Mouse (Mus musculus) forebrain, embryonic 14.5 days (tissue): Measurements from ENCODE around the gene Slc12a5. TPM values are rescaled to one million over a fixed set of nuclear protein-coding genes. Genes with fewer than 3 reads are reported as not detected.
A peak's percentile ranks its signal among the peaks of the same experiment; 100 is the strongest.

Source experiments
- ATAC-seq: fragments of 200-750 bp; cut with Nextera tagmentation; 2 replicates; pipeline ENCODE4 v1.8.0; 2017; ENCODE audit warnings: mild to moderate bottlenecking, moderate library complexity
- DNase-seq: peaks from one replicate; pipeline ENCODE4 v3.0.0-alpha.2; 2015; ENCODE audit warnings: low spot score
- H3K27ac ChIP-seq: fragments of 300-500 bp; sonication (generic); 2 replicates; pipeline ENCODE4 v1.5.1; 2014; ENCODE audit warnings: low read depth, mild to moderate bottlenecking, control low read depth, low read length, moderate library complexity
- H3K27me3 ChIP-seq: fragments of 300-500 bp; sonication (generic); replicated peaks from 2 replicates; pipeline ENCODE4 v1.6.1; 2014; ENCODE audit warnings: low read length, control low read depth, mixed read lengths; ENCODE audit not compliant: control insufficient read depth, insufficient read depth
- H3K36me3 ChIP-seq: fragments of 300-500 bp; sonication (generic); 2 replicates; pipeline ENCODE4 v1.6.1; 2014; ENCODE audit warnings: low read length, control low read depth; ENCODE audit not compliant: control insufficient read depth, insufficient read depth
- H3K4me1 ChIP-seq: fragments of 300-500 bp; sonication (generic); 2 replicates; pipeline ENCODE4 v1.6.1; 2014; ENCODE audit warnings: antibody characterized with exemption, low read length, control low read depth; ENCODE audit not compliant: control insufficient read depth, insufficient read depth
- H3K4me2 ChIP-seq: fragments of 300-500 bp; sonication (generic); 2 replicates; pipeline ENCODE4 v1.6.1; 2014; ENCODE audit warnings: mild to moderate bottlenecking, control low read depth, low read length
- H3K4me3 ChIP-seq: fragments of 300-500 bp; sonication (generic); 2 replicates; pipeline ENCODE4 v1.5.1; 2014; ENCODE audit warnings: low read depth, low read length, control low read depth
- H3K9ac ChIP-seq: fragments of 300-500 bp; sonication (generic); 2 replicates; pipeline ENCODE4 v1.6.1; 2014; ENCODE audit warnings: mild to moderate bottlenecking, low read length, control low read depth, moderate library complexity
- H3K9me3 ChIP-seq: fragments of 300-500 bp; sonication (generic); replicated peaks from 2 replicates; pipeline ENCODE4 v1.6.1; 2016; ENCODE audit warnings: low read length, control low read depth, mixed read lengths; ENCODE audit not compliant: control insufficient read depth
- WGBS: fragments of 180-500 bp; shearing (Covaris S2); extraction: QIAGEN DNeasy Blood & Tissue Kit; methylation state at CpG from one replicate; pipeline ENCODE4 v1.1.7; 2014; 5-methylcytosine and 5-hydroxymethylcytosine counted together
- polyA plus RNA-seq: library from polyadenylated mRNA; unstranded; fragments of >200 nt; fragmentation: Nextera tagmentation; extraction: Ambion mirVana; gene quantifications from 2 replicates; pipeline ENCODE4 v1.2.1, GENCODE M21; 2014

The Slc12a5 gene
- polyA plus RNA-seq, 1 experiment from 2014 or later, result 15.1 TPM

GRCm38 (mm10) chr2:164997721-164998428 is 37.3 kb downstream of the Slc12a5 start:
- H3K9ac ChIP-seq, result peak overlapping the region; percentile 50
- peaks cover 15% of the 10 kb centered on the region for H3K27me3 ChIP-seq
- H3K27ac ChIP-seq, result no peak overlapping the region
- peak; percentile 28 for DNase-seq
- WGBS, result 2% methylated on average over 48 of the region's 52 CpGs
- no peaks in the 10 kb centered on the region for H3K4me1 ChIP-seq
- H3K36me3 ChIP-seq, result peaks cover 47% of the 10 kb centered on the region
- 0 out of 2 replicates have a peak, but pooled peaks have one; percentile 35 for ATAC-seq
- no peaks in the 10 kb centered on the region for H3K9me3 ChIP-seq
- H3K4me2 ChIP-seq, result peak overlapping the region; percentile 41
- peak overlapping the region; percentile 15 for H3K4me3 ChIP-seq

DNA sequence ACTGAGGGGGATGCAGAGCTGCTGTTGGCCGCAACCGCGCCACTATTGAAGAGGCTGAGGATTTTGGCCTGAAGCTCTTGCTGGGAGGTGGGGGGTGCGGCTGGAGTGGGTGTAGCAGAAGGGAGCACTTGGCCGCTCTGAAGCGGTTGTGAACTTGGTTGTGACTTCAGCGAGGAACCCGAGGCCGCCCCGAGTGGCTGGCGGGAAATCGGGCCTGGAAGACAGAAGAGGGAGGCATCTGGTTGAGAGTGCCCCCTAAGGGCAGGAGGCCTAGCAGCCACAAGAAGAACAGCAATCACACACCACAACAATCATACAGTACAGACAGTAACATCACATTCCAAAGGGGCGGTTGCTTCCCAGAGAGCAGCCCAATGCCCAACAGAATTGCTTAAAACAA is 41.4 kb downstream of the Slc12a5 start:
- Histone ChIP-seq H3K9me3 (no peaks in the 10 kb centered on the region), H3K9ac (no peak overlapping the region), H3K4me3 (no peak overlapping the region), H3K36me3 (peaks cover 84% of the 10 kb centered on the region), H3K4me2 (no peak overlapping the region), H3K27me3 (peaks cover 15% of the 10 kb centered on the region; the same call in 1 of the 2 replicates), H3K27ac (no peak overlapping the region), H3K4me1 (no peaks in the 10 kb centered on the region)
- DNase-seq (no peak), ATAC-seq (no peak)
- WGBS, result 92% methylated on average over 13 of the region's 13 CpGs

- WGBS, result 73% methylated on average over 3 of the region's 3 CpGs
- no peak overlapping the region for H3K9ac ChIP-seq
- no peak overlapping the region for H3K27ac ChIP-seq
- no peak overlapping the region for H3K4me3 ChIP-seq
- H3K4me1 ChIP-seq, result no peaks in the 10 kb centered on the region
- ATAC-seq (no peak), DNase-seq (no peak)
- H3K36me3 ChIP-seq, result peaks cover 96% of the 10 kb centered on the region
- no peaks in the 10 kb centered on the region for H3K9me3 ChIP-seq
- H3K4me2 ChIP-seq, result no peak overlapping the region
- H3K27me3 ChIP-seq, result peaks cover 9% of the 10 kb centered on the region; the same call in 1 of the 2 replicates
Observed at GRCm38 (mm10) chr2:165003108-165003507, 42.5 kb downstream of the Slc12a5 start.

DNA sequence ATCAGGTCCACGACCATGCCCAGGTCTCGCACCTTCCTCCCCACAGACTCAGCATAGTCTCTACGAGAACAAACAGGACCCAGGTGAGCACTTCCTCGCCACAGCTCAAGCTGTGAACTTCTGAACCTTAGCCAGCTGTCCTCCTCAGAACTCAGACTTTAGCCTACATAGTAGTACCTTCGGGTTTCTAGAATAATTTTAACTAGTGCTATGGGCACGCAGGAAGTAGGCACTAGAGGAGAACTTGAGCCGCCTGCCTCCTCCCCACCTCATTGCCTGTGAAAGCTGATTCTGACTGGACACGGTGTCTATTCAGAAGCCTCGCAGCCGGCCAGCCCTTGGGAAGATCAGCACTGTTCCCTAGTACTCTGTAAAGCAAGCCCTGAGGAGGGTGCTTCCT is 43.6 kb downstream of the Slc12a5 start:
- Histone ChIP-seq H3K27ac (no peak overlapping the region), H3K4me2 (no peak overlapping the region), H3K4me3 (no peak overlapping the region), H3K4me1 (no peaks in the 10 kb centered on the region), H3K36me3 (peaks cover 100% of the 10 kb centered on the region), H3K27me3 (no peaks in the 10 kb centered on the region; the same call in 1 of the 2 replicates), H3K9ac (no peak overlapping the region), H3K9me3 (no peaks in the 10 kb centered on the region)
- ATAC-seq, result no peak
- no peak for DNase-seq
- 92% methylated on average over 10 of the region's 10 CpGs for WGBS

DNA sequence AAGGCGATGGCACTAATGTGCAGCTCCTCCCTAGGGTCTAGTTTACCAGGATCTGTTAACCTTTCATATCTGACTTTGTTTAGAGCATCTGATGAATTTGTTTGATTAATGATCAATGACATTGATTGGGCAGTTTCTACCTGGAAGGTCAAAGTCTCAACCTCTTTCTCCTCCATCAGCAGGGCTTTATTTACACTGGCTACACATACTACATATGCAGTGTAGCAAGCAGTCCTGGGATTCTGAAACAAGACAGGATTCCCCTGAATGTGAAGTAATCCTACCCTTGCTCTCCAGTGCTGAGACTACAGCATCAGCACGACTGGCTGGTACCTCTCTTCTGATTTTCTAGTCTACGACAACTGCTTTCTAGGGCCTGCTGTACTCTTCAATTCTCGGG is 46.2 kb downstream of the Slc12a5 start:
- no peaks in the 10 kb centered on the region for H3K4me1 ChIP-seq
- no peak overlapping the region for H3K9ac ChIP-seq
- H3K36me3 ChIP-seq, result peaks cover 100% of the 10 kb centered on the region
- WGBS, result 94% methylated on average over 4 of the region's 4 CpGs
- DNase-seq, result no peak
- no peak for ATAC-seq
- H3K9me3 ChIP-seq, result no peaks in the 10 kb centered on the region
- no peaks in the 10 kb centered on the region for H3K27me3 ChIP-seq
- no peak overlapping the region for H3K27ac ChIP-seq
- no peak overlapping the region for H3K4me2 ChIP-seq
- H3K4me3 ChIP-seq, result no peak overlapping the region

DNA sequence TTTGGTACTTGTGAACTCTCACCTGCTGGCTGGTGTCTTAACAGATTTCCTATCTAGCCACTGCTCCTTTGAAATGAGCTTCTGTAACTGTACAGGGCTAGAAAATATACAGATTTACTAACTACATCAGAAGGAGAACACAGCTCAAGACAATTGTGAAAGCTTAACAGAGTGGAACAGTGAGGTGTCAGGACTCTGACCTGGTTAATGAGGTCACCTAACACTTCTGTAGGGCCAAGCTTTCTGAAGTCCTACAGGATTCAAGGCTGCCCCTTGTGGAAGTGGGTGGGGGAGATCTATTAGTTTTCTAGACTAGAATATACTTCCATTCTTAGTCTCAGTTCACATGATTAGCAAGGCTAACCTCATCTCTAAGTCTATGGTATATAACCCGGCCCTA is 47.4 kb downstream of the Slc12a5 start:
- no peak overlapping the region for H3K4me3 ChIP-seq
- no peak overlapping the region for H3K9ac ChIP-seq
- peaks cover 100% of the 10 kb centered on the region for H3K36me3 ChIP-seq

GRCm38 (mm10) chr2:165009161-165009560 is 48.6 kb downstream of the Slc12a5 start:
- WGBS, result 95% methylated on average over 14 of the region's 14 CpGs

More for the DNA sequence above, 47.4 kb downstream of the Slc12a5 start:
- Histone ChIP-seq H3K4me2 (no peak overlapping the region), H3K4me1 (no peaks in the 10 kb centered on the region), H3K27ac (no peak overlapping the region), H3K9me3 (no peaks in the 10 kb centered on the region), H3K27me3 (no peaks in the 10 kb centered on the region)
- DNase-seq, result no peak
- no peak for ATAC-seq
- WGBS, result 85% methylated on average over 1 of the region's 1 CpGs

GRCm38 (mm10) chr2:165009581-165009980 is 49.0 kb downstream of the Slc12a5 start:
- Histone ChIP-seq H3K4me1 (no peaks in the 10 kb centered on the region), H3K9me3 (no peaks in the 10 kb centered on the region), H3K9ac (no peak overlapping the region), H3K27me3 (no peaks in the 10 kb centered on the region), H3K36me3 (peaks cover 85% of the 10 kb centered on the region), H3K27ac (no peak overlapping the region), H3K4me2 (no peak overlapping the region), H3K4me3 (no peak overlapping the region)
- WGBS, result 89% methylated on average over 2 of the region's 2 CpGs
- DNase-seq (no peak), ATAC-seq (no peak)

More at GRCm38 (mm10) chr2:165009161-165009560, 48.6 kb downstream of the Slc12a5 start:
- ATAC-seq (no peak), DNase-seq (no peak)
- Histone ChIP-seq H3K9ac (no peak overlapping the region), H3K27ac (no peak overlapping the region), H3K36me3 (peaks cover 89% of the 10 kb centered on the region), H3K4me1 (no peaks in the 10 kb centered on the region), H3K4me3 (no peak overlapping the region), H3K4me2 (no peak overlapping the region), H3K9me3 (no peaks in the 10 kb centered on the region), H3K27me3 (no peaks in the 10 kb centered on the region)

DNA sequence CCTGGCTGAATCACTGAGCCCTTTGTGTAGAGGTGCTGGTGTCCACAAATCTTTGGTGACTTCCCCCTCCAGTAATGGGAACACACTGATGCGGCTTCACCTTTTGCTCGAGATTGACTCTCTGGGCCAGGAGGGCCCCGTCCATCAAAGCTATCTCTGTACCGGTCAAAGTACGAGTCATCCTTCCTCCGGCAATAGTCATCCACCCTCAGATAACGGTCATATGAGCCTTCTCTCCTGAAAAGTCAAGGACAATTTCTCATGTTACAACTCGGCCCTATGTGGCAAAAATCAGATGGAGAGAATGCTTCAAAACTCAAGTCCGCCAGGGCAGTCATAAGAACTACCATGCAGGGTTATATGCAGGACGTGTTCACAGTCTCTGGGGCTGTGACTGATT is 49.7 kb downstream of the Slc12a5 start:
- H3K4me1 ChIP-seq, result no peaks in the 10 kb centered on the region
- H3K9me3 ChIP-seq, result no peaks in the 10 kb centered on the region
- DNase-seq (no peak), ATAC-seq (no peak)
- H3K27me3 ChIP-seq, result no peaks in the 10 kb centered on the region
- H3K4me2 ChIP-seq, result no peak overlapping the region
- H3K36me3 ChIP-seq, result peaks cover 77% of the 10 kb centered on the region
- no peak overlapping the region for H3K4me3 ChIP-seq
- 90% methylated on average over 10 of the region's 10 CpGs for WGBS
- H3K9ac ChIP-seq, result no peak overlapping the region
- no peak overlapping the region for H3K27ac ChIP-seq
